Mouse (Mus musculus) heart, embryonic 16.5 days (tissue): Measurements from ENCODE around the gene Thsd7a. TPM values are rescaled to one million over a fixed set of nuclear protein-coding genes. Genes with fewer than 3 reads are reported as not detected.

Source experiments
- ATAC-seq: fragments of 200-750 bp; cut with Nextera tagmentation; replicated peaks from 2 replicates; pipeline ENCODE4 v1.8.0; 2017; ENCODE audit warnings: moderate number of reproducible peaks; ENCODE audit not compliant: insufficient read depth, low FRiP score; ENCODE audit errors: extremely low read depth
- H3K27ac ChIP-seq: fragments of 300-500 bp; sonication (generic); 2 replicates; pipeline ENCODE4 v1.5.1; 2014; ENCODE audit warnings: mild to moderate bottlenecking, low read length, control low read depth, moderate library complexity
- H3K27me3 ChIP-seq: fragments of 300-500 bp; sonication (generic); 2 replicates; pipeline ENCODE4 v1.6.1; 2014; ENCODE audit warnings: low read length, mixed read lengths; ENCODE audit not compliant: control insufficient read depth, insufficient read depth
- H3K36me3 ChIP-seq: fragments of 300-500 bp; sonication (generic); 2 replicates; pipeline ENCODE4 v1.6.1; 2014; ENCODE audit not compliant: control insufficient read depth, insufficient read depth
- H3K4me1 ChIP-seq: fragments of 300-500 bp; sonication (generic); 2 replicates; pipeline ENCODE4 v1.6.1; 2014; ENCODE audit warnings: low read length, mixed read lengths; ENCODE audit not compliant: control insufficient read depth, insufficient read depth
- H3K4me2 ChIP-seq: fragments of 300-500 bp; sonication (generic); 2 replicates; pipeline ENCODE4 v1.6.1; 2014; ENCODE audit warnings: low read depth, mild to moderate bottlenecking, control low read depth, low read length
- H3K4me3 ChIP-seq: fragments of 300-500 bp; sonication (generic); 2 replicates; pipeline ENCODE4 v1.5.1; 2014; ENCODE audit warnings: mild to moderate bottlenecking, control low read depth, low read length
- H3K9ac ChIP-seq: fragments of 300-500 bp; sonication (generic); 2 replicates; pipeline ENCODE4 v1.6.1; 2014; ENCODE audit warnings: low read length, control low read depth
- H3K9me3 ChIP-seq: fragments of 300-500 bp; sonication (generic); replicated peaks from 2 replicates; pipeline ENCODE4 v1.6.1; 2016; ENCODE audit warnings: low read length; ENCODE audit not compliant: control insufficient read depth
- WGBS: fragments of 180-500 bp; shearing (Covaris S2); extraction: QIAGEN DNeasy Blood & Tissue Kit; methylation state at CpG from one replicate; pipeline ENCODE4 v1.1.7; 2014; 5-methylcytosine and 5-hydroxymethylcytosine counted together
- polyA plus RNA-seq: library from polyadenylated mRNA; unstranded; fragments of >200 nt; fragmentation: Nextera tagmentation; extraction: Ambion mirVana; gene quantifications from 2 replicates; pipeline ENCODE4 v1.2.1, GENCODE M21; 2015

The Thsd7a gene
- polyA plus RNA-seq, 1 experiment from 2014 or later, result 3.3 TPM

GRCm38 (mm10) chr6:12352165-12352719, 397.0 kb downstream of the Thsd7a start:
- Histone ChIP-seq H3K9me3 (no peaks in the 10 kb centered on the region), H3K4me2 (no peak overlapping the region), H3K27ac (no peak overlapping the region), H3K27me3 (no peaks in the 10 kb centered on the region), H3K36me3 (no peaks in the 10 kb centered on the region), H3K4me1 (0 out of 2 replicates have a peak, but pooled peaks cover 2% of the 10 kb centered on the region), H3K4me3 (no peak overlapping the region), H3K9ac (no peak overlapping the region)
- no peak for ATAC-seq
- 66% methylated on average over 9 of the region's 9 CpGs for WGBS

GRCm38 (mm10) chr6:12350753-12351152, 398.5 kb downstream of the Thsd7a start:
- WGBS, result 31% methylated on average over 5 of the region's 5 CpGs
- ATAC-seq, result no peak
- Histone ChIP-seq H3K4me2 (peak overlapping the region; percentile 55; the same call in 1 of the 2 replicates), H3K4me3 (peak overlapping the region; percentile 34), H3K4me1 (0 out of 2 replicates have a peak, but pooled peaks cover 2% of the 10 kb centered on the region), H3K36me3 (no peaks in the 10 kb centered on the region), H3K9ac (no peak overlapping the region), H3K27me3 (no peaks in the 10 kb centered on the region), H3K27ac (no peak overlapping the region), H3K9me3 (no peaks in the 10 kb centered on the region)

- 69% methylated on average over 3 of the region's 3 CpGs for WGBS
- Histone ChIP-seq H3K4me2 (no peak overlapping the region), H3K4me1 (0 out of 2 replicates have a peak, but pooled peaks cover 2% of the 10 kb centered on the region), H3K9ac (no peak overlapping the region), H3K27me3 (no peaks in the 10 kb centered on the region), H3K4me3 (no peak overlapping the region), H3K27ac (no peak overlapping the region), H3K36me3 (no peaks in the 10 kb centered on the region), H3K9me3 (no peaks in the 10 kb centered on the region)
- ATAC-seq, result no peak
These were observed 400.0 kb downstream of the Thsd7a start for GRCm38 (mm10) chr6:12349105-12349759.

- no peak overlapping the region for H3K4me3 ChIP-seq
- H3K27ac ChIP-seq, result no peak overlapping the region
- 0 out of 2 replicates have a peak, but pooled peaks cover 2% of the 10 kb centered on the region for H3K4me1 ChIP-seq
- H3K9ac ChIP-seq, result no peak overlapping the region
- H3K27me3 ChIP-seq, result no peaks in the 10 kb centered on the region
- no peaks in the 10 kb centered on the region for H3K36me3 ChIP-seq
- no peak overlapping the region for H3K4me2 ChIP-seq
- no peaks in the 10 kb centered on the region for H3K9me3 ChIP-seq
- ATAC-seq, result no peak
These were observed 400.5 kb downstream of the Thsd7a start for GRCm38 (mm10) chr6:12348667-12349066.

GRCm38 (mm10) chr6:12336590-12337584, 412.3 kb downstream of the Thsd7a start:
- Histone ChIP-seq H3K4me3 (no peak overlapping the region), H3K36me3 (no peaks in the 10 kb centered on the region), H3K9me3 (no peaks in the 10 kb centered on the region), H3K27me3 (no peaks in the 10 kb centered on the region), H3K27ac (no peak overlapping the region), H3K4me2 (no peak overlapping the region), H3K9ac (no peak overlapping the region), H3K4me1 (no peaks in the 10 kb centered on the region)
- no peak for ATAC-seq
- WGBS, result 69% methylated on average over 14 of the region's 14 CpGs

- Histone ChIP-seq H3K4me2 (no peak overlapping the region), H3K36me3 (no peaks in the 10 kb centered on the region), H3K4me1 (no peaks in the 10 kb centered on the region), H3K27ac (no peak overlapping the region), H3K9me3 (no peaks in the 10 kb centered on the region), H3K27me3 (no peaks in the 10 kb centered on the region), H3K4me3 (no peak overlapping the region), H3K9ac (no peak overlapping the region)
- WGBS, result 37% methylated on average over 7 of the region's 7 CpGs
- ATAC-seq, result no peak
These were observed 433.9 kb downstream of the Thsd7a start for GRCm38 (mm10) chr6:12315070-12315909.

- Histone ChIP-seq H3K27me3 (no peaks in the 10 kb centered on the region), H3K9ac (no peak overlapping the region), H3K4me1 (no peaks in the 10 kb centered on the region), H3K36me3 (no peaks in the 10 kb centered on the region), H3K9me3 (peaks cover 7% of the 10 kb centered on the region), H3K4me2 (no peak overlapping the region), H3K4me3 (no peak overlapping the region), H3K27ac (no peak overlapping the region)
- 85% methylated on average over 2 of the region's 2 CpGs for WGBS
- ATAC-seq, result no peak
These were observed 441.7 kb downstream of the Thsd7a start for GRCm38 (mm10) chr6:12307502-12307901.

- no peaks in the 10 kb centered on the region for H3K36me3 ChIP-seq
- 78% methylated on average over 15 of the region's 15 CpGs for WGBS
- H3K4me1 ChIP-seq, result no peaks in the 10 kb centered on the region
- H3K27me3 ChIP-seq, result no peaks in the 10 kb centered on the region
- H3K4me3 ChIP-seq, result no peak overlapping the region
- no peaks in the 10 kb centered on the region for H3K9me3 ChIP-seq
- H3K4me2 ChIP-seq, result no peak overlapping the region
- ATAC-seq, result no peak
- H3K9ac ChIP-seq, result no peak overlapping the region
- H3K27ac ChIP-seq, result no peak overlapping the region
These were observed 486.4 kb downstream of the Thsd7a start for GRCm38 (mm10) chr6:12262641-12263400.
